8 mouse cellular contexts compared by ENCODE assay signal in genomic region chr16:36071071-36071449, GRCm38 (mm10). TPM values are rescaled to one million over a fixed set of nuclear protein-coding genes. Genes with fewer than 3 reads are reported as not detected.
A peak's percentile ranks its signal among the peaks of the same experiment; 100 is the strongest.
DNase-seq lines count a peak whose midpoint lies in the region; ATAC-seq and TF ChIP-seq lines count a peak whose summit lies in the region.

No protein-coding gene starts in this region.

- H3K27ac ChIP-seq in gastrocnemius, adult 2 months = peak overlapping the region; percentile 98
- peak overlapping the region; percentile 99 for H3K27ac ChIP-seq in forebrain, embryonic 15.5 days (replicated peaks)
- H3K27ac ChIP-seq in liver, embryonic 16.5 days (ENCODE audit: low read length) = peak overlapping the region; percentile 98

- no peaks in the 10 kb centered on the region for H3K36me3 ChIP-seq in forebrain, embryonic 15.5 days
- no peaks in the 10 kb centered on the region for H3K36me3 ChIP-seq in liver, embryonic 16.5 days (ENCODE audit: control insufficient read depth, insufficient read depth)

- H3K4me2 ChIP-seq in forebrain, embryonic 15.5 days (replicated peaks) = peak overlapping the region; percentile 80
- H3K4me2 ChIP-seq in liver, embryonic 16.5 days (ENCODE audit: low read depth, low read length) = peak overlapping the region; percentile 92

- no peaks in the 10 kb centered on the region for H3K9me3 ChIP-seq in forebrain, embryonic 15.5 days
- H3K9me3 ChIP-seq in liver, embryonic 16.5 days (replicated peaks; ENCODE audit: control insufficient read depth, low read length) = no peaks in the 10 kb centered on the region

- no peaks in the 10 kb centered on the region for H3K27me3 ChIP-seq in forebrain, embryonic 15.5 days
- H3K27me3 ChIP-seq in liver, embryonic 16.5 days (ENCODE audit: control insufficient read depth, insufficient read depth, low read depth, low read length) = no peaks in the 10 kb centered on the region

- DNase-seq in gastrocnemius, adult 2 months = no peak
- DNase-seq in gastrocnemius, adult 8-10 months (ENCODE audit: low spot score in 2 of 2) = no peak
- DNase-seq in ES-CJ7 (ENCODE audit: low read depth, low spot score) = peak; percentile 55
- no peak for DNase-seq in thymus, postnatal 0 days (ENCODE audit: low spot score)
- no peak for DNase-seq in MN1 (ENCODE audit: low spot score)
- no peak for DNase-seq in left cerebral cortex, postnatal 25 days (ENCODE audit: low spot score in 2 of 2)

- no peak for TF ChIP-seq CTCF in gastrocnemius, adult 2 months (IDR thresholded peaks at IDR 0.05)

- H3K9ac ChIP-seq in forebrain, embryonic 15.5 days (replicated peaks) = peak overlapping the region; percentile 84
- peak overlapping the region; percentile 95 for H3K9ac ChIP-seq in liver, embryonic 16.5 days (ENCODE audit: low read depth, low read length)

- ATAC-seq in forebrain, embryonic 15.5 days (replicated peaks) = no peak
- ATAC-seq in liver, embryonic 16.5 days (ENCODE audit: low read depth) = peak; percentile 4

- H3K4me1 ChIP-seq in forebrain, embryonic 15.5 days = peaks cover 32% of the 10 kb centered on the region
- H3K4me1 ChIP-seq in liver, embryonic 16.5 days (ENCODE audit: control insufficient read depth, low read depth, low read length) = peaks cover 25% of the 10 kb centered on the region

- H3K4me3 ChIP-seq in gastrocnemius, adult 2 months = peak overlapping the region; percentile 84
- peak overlapping the region; percentile 63 for H3K4me3 ChIP-seq in forebrain, embryonic 15.5 days
- peak overlapping the region; percentile 95 for H3K4me3 ChIP-seq in liver, embryonic 16.5 days (ENCODE audit: low read depth, low read length)

- WGBS in forebrain, embryonic 15.5 days = 0% methylated on average over 16 of the region's 16 CpGs
- under 1% methylated on average over 16 of the region's 16 CpGs for WGBS in liver, embryonic 16.5 days (ENCODE audit: insufficient replicate concordance)

- intact Hi-C loops in gastrocnemius, adult 2 months (cut with DNase I) = loop anchor here (2.0 to 10.0 kb wide), 2 partner anchors 88 to 944 kb away; partner anchors contain the start of gene Polq
- intact Hi-C loops in left cerebral cortex, postnatal 25 days (cut with DNase I) = loop anchor here (1.0 to 10.0 kb wide), 4 partner anchors 30 to 754 kb away; partner anchors contain the start of genes Iqcb1 and Wdr5b

RNA-seq across cellular contexts. Expression of gene Fam162a, which starts 0.3 kb away (rescaled TPM):
- 100 to 1,000 TPM; 112 to 147 TPM for total RNA-seq in gastrocnemius, adult 2 months (2021)
- total RNA-seq in gastrocnemius, adult 8-10 months (2022) = 100 to 1,000 TPM; 112 to 134 (median 121) TPM
- 169 and 188 TPM in 2 replicates for polyA plus RNA-seq in forebrain, embryonic 15.5 days (2015; fragmentation: Nextera tagmentation; extraction: Ambion mirVana)
- polyA plus RNA-seq in liver, embryonic 16.5 days (2015; fragmentation: Nextera tagmentation; extraction: Ambion mirVana) = 223 and 235 TPM in 2 replicates
- 230 and 278 TPM in 2 replicates for polyA plus RNA-seq in thymus, postnatal 0 days (2015; fragmentation: Nextera tagmentation; extraction: Ambion mirVana)
- 10 to 100 TPM; 70.3 to 71.3 TPM for total RNA-seq in left cerebral cortex, postnatal 25 days (2021)

RNA-seq across cellular contexts. Expression of gene Ccdc58, which starts 0.4 kb away (rescaled TPM):
- 10 to 100 TPM; 19.6 to 31.6 TPM for total RNA-seq in gastrocnemius, adult 2 months (2021)
- total RNA-seq in gastrocnemius, adult 8-10 months (2022) = 10 to 100 TPM; 15.3 to 33.5 (median 22.2) TPM
- polyA plus RNA-seq in forebrain, embryonic 15.5 days (2015; fragmentation: Nextera tagmentation; extraction: Ambion mirVana) = 34.7 and 35.4 TPM in 2 replicates
- polyA plus RNA-seq in liver, embryonic 16.5 days (2015; fragmentation: Nextera tagmentation; extraction: Ambion mirVana) = 43.8 and 44.6 TPM in 2 replicates
- polyA plus RNA-seq in thymus, postnatal 0 days (2015; fragmentation: Nextera tagmentation; extraction: Ambion mirVana) = 59.5 and 63.8 TPM in 2 replicates
- total RNA-seq in left cerebral cortex, postnatal 25 days (2021) = 10 to 100 TPM; 14.0 to 19.8 TPM

RNA-seq across cellular contexts. Expression of gene Wdr5b, which starts 30.1 kb away (rescaled TPM):
- total RNA-seq in gastrocnemius, adult 2 months (2021) = 1 to 10 TPM; 1.3 to 1.9 TPM
- total RNA-seq in gastrocnemius, adult 8-10 months (2022) = 1 to 10 TPM; 2.3 to 3.0 (median 2.5) TPM
- 14.1 and 16.1 TPM in 2 replicates for polyA plus RNA-seq in forebrain, embryonic 15.5 days (2015; fragmentation: Nextera tagmentation; extraction: Ambion mirVana)
- polyA plus RNA-seq in liver, embryonic 16.5 days (2015; fragmentation: Nextera tagmentation; extraction: Ambion mirVana) = 2.1 and 2.2 TPM in 2 replicates
- 9.8 and 10.1 TPM in 2 replicates for polyA plus RNA-seq in thymus, postnatal 0 days (2015; fragmentation: Nextera tagmentation; extraction: Ambion mirVana)
- total RNA-seq in left cerebral cortex, postnatal 25 days (2021) = 1 to 10 TPM; 4.2 to 4.8 TPM

RNA-seq across cellular contexts. Expression of gene Csta1, which starts 60.0 kb away (rescaled TPM):
- total RNA-seq in gastrocnemius, adult 2 months (2021) = not detected
- not detected for total RNA-seq in gastrocnemius, adult 8-10 months (2022)
- not detected in 2 replicates for polyA plus RNA-seq in forebrain, embryonic 15.5 days (2015; fragmentation: Nextera tagmentation; extraction: Ambion mirVana)
- 0.02 and 0.04 TPM in 2 replicates for polyA plus RNA-seq in liver, embryonic 16.5 days (2015; fragmentation: Nextera tagmentation; extraction: Ambion mirVana)
- 0.12 and 2.3 TPM in 2 replicates for polyA plus RNA-seq in thymus, postnatal 0 days (2015; fragmentation: Nextera tagmentation; extraction: Ambion mirVana)
- total RNA-seq in left cerebral cortex, postnatal 25 days (2021) = not detected
